Mouse (Mus musculus): Measurements from ENCODE around the gene Bcl9.

The Bcl9 gene

DNA sequence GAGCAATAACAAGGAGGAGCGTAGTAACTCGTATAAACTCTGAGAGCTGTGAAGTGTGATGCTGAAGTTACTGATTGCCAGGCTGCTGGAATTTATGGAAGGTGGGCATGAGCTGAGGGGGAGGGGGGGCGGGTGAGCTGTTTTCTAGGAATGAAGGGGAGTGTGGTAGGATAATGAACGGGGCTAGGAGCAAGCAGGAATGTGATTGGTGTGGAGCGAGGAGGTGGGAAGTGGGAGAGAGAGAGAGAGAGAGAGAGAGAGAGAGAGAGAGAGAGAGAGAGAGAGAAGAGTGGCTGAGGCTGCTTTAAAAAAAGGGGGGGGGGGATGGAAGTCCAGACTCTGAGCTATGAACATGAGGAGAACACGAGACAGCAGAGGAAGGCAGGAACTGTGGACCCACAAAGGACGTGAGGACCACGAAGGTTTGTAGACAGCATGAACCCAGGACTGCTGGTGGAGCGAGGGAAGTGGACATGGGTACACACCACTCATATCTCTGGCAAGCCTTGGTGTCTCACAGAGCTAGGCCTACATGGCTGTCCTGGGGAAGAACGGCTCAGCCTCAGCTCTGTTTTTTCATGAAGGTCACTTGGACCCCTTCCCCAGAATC, 1.2 kb upstream of the Bcl9 start:
- in situ Hi-C loops (cut with MboI; ENCODE audit: unreplicated experiment in 2 of 2): no loop called here

DNA sequence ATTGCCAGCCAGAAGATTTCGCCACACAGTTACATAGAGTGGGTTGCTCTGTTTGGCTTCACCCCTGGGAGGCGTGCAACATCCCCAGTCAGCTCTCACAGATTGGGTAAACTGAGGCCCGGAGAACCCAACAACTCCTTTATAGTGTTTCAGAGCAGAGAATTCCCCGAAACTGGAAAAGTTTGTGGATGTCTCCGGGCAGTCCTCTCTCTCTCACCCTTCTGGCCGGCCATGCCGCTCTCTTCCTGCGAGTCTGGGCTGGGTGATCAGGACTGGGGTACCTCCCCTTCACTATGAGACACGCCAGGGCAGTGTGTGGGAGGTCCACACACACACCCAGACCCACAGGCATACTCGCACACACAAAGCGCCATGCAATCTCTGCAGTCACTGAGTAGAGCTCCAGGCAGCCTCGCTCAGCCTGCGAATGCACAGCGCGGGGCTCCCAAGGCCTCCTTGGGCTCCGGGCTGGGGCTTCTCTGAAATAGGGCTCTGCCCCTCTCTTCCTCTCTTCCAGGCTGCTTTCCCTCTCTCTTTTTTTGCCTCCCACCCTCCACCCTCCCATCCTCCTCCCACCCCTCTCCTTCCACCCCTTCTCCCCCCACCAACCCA, 670 bp downstream of the Bcl9 start:
- in situ Hi-C loops (cut with MboI; ENCODE audit: unreplicated experiment in 2 of 2): no loop called here

DNA sequence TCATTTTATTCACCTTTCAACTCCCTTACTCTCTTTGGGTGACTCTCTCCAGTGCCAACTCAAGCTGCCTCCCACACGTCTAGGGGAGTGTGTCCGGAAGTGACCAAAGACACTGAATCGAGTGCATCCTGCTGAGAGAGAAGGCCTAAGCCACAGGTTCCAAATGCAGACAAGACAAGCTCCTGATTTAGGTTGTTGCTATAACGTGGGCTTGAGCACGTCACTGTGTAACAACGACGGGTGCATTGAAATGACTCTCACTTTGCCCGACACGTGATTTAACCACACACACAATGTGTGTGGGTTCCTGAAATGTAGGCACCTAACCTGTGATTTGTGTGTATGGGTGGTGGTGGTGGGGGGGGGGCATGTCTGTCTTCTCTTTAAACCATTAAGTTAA, 3.4 kb downstream of the Bcl9 start:
- in situ Hi-C loops (cut with MboI; ENCODE audit: unreplicated experiment in 2 of 2): no loop called here

DNA sequence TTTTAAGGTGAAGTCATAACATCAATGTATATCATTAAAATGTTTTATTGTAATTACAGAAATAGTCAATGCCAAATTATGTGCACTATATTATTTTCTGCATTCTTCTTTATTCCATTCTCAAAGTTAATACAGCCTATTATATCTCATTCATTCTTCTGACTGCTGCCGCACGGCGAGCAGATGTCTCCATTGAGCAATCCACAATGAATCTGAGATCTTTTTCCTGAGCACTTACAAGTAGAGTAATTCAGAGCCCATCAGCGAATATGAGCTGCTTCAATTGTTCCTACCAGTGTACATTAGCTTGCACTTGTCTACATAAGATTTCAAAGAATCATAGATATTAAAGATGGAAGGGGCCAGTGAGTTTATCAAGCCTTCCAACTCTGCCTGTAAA, 12.8 kb downstream of the Bcl9 start:
- in situ Hi-C loops (cut with MboI; ENCODE audit: unreplicated experiment in 2 of 2): no loop called here

DNA sequence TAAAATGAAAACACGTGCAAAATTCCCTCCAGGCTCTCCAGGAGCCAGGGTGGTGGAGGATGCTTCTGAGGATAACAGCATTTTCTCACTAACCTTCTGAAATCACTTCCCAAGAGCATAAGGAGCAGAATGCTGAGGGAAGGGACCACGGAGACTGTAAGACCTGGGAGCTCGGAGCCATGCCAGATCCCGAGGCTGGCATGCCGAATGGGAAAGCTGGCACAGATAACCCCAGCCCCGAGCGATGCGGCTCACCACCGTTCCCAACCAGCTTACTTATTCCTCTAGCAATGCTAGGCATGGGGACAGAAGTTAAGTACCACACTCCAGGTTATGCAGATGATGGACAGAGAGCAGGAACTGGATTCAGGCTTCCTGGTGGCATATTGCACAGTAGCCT, 13.7 kb downstream of the Bcl9 start:
- in situ Hi-C loops (cut with MboI; ENCODE audit: unreplicated experiment in 2 of 2): no loop called here

DNA sequence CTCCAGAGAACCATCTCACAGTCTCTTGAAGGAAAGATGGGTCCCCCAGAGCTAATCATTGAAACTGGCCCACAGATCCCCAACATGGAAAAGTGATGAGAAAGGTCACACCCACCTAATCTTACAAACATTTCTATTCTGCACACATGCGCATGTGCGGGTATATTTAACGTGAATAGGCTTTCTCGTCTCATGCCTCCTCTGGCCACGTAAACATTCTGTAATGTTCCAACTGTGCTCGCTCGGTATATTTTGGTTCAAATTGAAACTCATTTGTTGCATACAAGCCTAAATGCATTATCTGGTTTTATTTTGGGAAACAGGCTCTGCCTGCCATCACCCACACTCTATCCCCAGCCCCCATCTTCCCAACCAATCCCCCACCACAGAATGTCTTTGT, 16.3 kb downstream of the Bcl9 start:
- in situ Hi-C loops (cut with MboI; ENCODE audit: unreplicated experiment in 2 of 2): no loop called here

DNA sequence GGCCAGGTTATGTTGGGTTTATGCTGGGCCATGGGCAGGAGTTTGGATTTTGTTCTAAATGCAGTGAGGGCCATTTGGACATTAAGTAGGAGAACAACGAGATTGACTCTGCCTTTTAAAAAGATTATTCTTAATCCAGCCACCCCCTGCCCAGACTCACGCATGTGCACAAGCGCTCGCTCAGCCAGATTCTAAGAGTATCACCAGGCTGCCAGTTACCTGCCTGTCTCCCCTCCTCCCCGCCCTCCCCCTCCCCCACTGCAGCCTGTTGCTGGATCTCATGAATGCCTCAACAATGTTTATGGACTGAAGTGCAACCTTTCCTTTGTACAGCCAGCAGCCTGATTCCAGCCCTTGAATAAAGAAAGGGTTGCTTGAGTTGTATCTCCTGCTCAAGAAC, 22.0 kb downstream of the Bcl9 start:
- in situ Hi-C loops (cut with MboI; ENCODE audit: unreplicated experiment in 2 of 2): no loop called here

DNA sequence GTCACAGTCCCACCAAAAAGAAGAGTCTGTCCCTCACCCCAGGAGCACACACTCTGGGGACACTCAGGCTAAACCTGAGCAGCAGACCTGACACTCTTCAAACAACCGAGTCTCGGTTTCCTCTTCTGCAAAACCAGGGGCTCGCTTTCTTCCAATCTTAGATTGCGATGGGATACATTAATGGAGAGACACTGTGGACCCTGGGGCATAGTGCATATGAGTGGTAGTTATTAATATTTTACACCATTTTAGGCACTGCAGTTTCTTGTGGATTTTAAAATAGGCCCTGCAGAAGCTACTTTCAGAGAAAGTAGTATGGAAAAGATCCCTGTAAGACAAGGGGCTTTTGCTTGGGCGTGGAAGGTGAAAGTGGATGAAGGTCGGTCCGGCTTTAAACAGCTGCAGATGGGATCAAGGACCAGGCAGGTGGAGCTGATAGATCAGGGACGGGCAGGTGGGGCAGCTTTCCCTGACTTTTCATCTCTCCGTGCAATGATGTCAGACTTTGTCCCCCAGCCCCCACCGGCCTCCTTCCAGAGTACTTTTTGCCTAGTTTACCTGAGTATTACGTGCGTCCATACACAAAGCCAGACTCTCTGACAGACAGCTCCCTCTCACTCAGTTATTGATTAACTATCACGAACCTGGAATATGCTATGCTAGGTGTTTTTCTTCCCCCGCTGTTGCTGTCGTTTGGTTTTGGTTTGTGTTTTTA, 23.0 kb downstream of the Bcl9 start:
- in situ Hi-C loops (cut with MboI; ENCODE audit: unreplicated experiment in 2 of 2): no loop called here

DNA sequence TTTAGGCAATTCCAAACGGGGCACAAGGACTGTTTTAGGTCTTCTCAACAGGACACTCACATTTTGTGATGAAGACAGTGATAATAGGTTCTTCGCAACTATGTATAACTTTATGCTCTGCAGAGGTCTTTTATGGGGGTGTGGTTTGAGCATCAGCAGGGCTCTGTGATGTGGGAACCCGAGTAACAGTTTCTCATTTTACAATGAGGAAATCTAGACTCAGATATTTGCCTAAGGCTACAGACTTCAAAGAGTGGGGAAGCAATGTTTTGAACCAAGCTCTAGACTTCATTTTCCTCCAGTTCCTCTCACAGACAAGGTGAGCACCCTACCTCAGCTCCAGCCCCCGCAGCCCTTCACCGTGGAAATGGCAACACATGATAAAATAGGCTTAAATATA, 23.8 kb downstream of the Bcl9 start:
- in situ Hi-C loops (cut with MboI; ENCODE audit: unreplicated experiment in 2 of 2): no loop called here

DNA sequence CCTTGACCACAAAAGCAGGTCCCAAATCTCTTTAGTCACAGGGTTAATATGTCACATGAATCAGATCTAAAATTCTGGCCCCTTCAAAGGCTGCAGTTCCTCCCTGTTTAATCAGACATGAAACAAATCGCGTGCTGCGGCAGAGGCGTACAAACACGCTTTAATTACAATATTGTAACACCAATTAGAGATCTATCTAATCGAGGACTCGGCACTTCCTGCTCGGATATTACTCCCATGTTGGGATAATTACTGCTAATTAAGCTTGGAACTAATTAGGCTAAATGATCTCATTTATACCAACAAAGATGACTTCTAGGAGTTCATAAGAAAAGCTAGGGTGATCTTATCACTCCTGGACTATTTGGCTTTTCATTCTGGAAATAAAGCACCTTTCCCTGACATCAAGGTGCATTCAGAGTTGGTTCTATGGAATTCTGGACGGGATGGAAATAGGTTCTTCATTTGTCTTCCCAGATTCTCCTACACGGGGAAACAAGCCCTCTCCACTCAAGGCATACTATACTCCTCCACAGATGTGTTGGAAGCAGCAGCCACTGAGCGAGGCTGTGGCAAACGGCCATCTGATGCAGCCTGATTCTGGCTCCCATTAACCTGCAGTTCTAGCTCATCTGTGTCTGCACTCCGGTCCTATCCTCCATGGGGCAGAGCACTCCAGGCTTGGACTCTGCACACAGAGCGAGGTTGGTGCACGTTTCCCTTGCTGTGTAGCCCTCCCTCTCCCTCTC, 31.9 kb downstream of the Bcl9 start:
- in situ Hi-C loops (cut with MboI; ENCODE audit: unreplicated experiment in 2 of 2): no loop called here

DNA sequence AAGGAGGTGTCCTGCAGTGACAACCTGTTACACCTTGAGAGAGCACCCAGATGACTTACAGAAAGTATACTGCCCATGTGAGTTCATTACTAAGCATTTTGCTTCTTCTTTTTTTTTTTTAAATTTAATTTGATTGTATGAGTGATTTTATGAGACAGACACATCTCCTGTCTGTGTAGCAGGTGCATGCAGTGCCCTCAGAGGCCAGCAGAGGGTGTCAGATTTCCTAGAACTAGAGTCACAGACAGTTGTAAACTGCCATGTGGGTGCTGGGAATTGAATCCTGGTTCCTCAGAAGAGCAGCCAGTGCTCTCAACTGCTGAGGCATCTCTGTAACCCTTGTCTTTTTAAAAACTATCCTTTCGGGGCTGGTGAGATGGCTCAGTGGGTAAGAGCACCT, 35.5 kb downstream of the Bcl9 start:
- in situ Hi-C loops (cut with MboI; ENCODE audit: unreplicated experiment in 2 of 2): no loop called here

DNA sequence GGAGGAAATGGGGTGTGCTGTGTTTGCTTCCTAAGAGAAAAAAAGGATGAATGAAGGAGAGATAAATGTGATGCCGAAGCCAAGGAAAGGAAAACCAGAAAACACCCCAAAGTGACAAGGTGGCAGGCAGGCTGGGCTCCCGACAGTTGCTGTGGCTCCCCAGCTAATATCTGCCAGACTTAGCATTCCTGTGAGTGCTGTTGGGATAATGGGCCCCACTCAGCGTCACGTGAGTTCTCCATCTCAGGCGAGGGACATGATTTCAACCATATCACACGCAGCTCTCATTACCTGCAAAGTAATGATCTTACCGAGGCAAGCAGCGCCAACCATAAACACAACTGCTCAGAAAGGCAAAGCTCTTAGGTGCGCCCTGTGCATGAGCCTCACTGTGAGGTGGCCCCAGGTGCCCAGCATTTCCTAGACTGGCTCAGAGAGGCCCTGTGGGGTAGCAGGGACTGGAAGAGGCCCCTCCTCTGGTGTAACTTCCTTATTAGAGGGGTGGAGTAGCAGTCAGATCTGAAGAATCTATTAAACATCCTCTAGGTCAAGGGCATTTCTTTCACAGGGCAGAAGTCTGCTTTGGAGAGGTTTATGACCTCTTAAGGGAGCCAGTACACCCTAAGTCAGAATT, 41.9 kb downstream of the Bcl9 start:
- in situ Hi-C loops (cut with MboI; ENCODE audit: unreplicated experiment in 2 of 2): no loop called here

DNA sequence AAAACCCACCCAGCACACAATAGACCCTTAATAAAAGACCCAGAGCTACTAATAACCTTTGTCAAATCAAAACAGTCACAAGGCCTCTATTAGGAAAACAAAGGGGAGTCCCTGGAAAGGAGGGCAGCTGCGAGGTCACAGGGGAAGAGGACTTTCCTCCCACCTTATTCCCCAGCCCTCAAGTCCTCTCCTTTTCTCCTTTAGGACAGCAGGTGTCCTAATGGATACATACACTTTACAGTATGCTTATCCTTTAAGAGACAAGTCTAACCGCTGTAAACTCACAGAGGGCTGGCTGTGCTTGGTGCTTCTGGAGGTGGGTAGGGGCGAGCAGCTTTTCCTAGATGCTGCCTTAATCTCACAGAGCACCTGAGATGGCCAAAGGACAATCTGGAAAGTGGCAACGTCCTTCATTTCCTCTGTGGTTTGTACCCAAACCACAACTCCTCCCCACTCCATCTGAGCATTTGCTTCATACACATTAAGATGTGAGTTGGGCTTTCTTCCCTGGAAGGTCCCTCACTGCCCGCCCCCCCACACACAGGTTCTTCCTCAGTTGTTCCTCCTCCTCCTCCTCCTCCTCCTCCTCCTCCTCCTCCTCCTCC, 42.8 kb downstream of the Bcl9 start:
- in situ Hi-C loops (cut with MboI; ENCODE audit: unreplicated experiment in 2 of 2): no loop called here

DNA sequence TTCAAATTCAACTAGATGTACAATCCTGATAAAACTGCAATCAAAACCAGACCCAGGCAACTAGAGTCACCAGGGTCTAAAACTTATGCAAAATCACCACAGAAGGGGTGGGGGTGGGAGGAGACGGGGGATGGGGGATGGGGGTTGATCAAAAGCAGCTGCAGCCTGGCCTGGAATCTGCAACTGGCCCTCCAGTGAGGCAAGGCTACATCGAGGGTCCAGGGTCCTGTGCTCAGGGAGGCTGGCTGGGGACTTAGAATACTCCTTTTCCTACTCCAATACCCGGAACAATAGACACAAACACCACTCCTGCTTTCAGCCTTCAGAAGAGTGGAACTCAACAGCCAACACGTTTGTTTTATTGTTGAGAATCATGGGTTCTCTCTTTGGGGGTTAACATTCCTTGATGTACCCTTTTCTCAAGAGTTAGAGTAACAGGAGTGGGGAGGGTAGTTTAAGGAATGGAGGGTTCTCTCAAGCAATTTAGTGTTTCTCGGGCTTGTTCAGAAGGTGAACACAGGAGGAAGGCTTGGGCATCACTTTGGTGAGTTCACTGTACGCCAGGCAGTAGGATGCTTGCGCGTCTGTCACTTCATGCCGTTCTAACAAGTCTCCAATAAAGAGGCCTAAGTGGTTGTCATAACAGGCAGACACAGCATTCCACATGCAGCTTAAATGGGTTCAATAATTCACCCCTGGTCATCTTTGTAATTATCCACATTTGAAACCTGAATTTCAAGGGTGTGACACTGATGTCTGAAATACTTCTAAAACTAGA, 43.7 kb downstream of the Bcl9 start:
- in situ Hi-C loops (cut with MboI; ENCODE audit: unreplicated experiment in 2 of 2): no loop called here

DNA sequence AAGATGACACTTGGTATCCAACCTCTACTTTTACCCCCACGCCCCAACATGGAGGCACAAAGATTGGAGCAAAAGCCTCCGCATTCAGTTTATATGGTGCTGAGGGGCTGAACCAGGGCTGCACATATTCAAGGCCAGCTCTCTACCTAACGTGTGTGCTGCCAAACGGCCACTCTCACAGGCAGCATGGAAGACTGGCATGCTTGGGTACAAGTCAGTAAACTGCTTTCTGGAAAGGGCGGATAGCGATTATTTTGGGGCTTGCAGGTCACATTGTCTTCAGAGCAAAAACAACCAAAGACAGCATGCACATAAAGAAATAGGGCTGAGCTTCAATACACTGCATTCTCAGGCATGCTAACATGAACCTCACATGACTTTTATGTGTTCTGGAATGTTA, 44.8 kb downstream of the Bcl9 start:
- in situ Hi-C loops (cut with MboI; ENCODE audit: unreplicated experiment in 2 of 2): no loop called here

DNA sequence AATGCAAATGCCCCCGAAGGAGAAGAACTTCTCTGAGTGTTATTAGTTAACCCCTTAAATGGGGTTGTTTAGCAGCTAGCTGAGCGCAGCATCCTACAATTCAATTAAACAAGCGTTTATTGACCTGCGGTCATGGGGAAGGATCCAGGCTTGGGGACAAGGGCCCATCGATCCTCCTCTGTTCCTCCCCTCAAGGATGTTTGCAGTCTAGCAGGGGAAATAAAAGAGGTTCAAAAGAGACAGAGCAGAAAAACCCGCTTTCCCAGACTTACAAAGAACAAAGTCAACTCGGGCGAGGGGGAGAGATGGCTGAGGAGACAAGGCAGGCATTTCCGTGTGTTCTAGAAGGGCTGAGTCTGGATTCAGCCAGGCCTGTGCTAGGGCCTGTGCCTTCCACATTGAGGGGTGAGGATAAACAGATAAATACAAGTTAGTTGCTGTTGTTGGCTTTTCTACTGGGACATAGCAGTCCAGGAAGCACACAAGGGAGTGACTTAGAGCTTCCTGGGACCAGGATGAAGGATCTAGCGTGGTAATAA, 55.0 kb downstream of the Bcl9 start:
- in situ Hi-C loops (cut with MboI; ENCODE audit: unreplicated experiment in 2 of 2): no loop called here

DNA sequence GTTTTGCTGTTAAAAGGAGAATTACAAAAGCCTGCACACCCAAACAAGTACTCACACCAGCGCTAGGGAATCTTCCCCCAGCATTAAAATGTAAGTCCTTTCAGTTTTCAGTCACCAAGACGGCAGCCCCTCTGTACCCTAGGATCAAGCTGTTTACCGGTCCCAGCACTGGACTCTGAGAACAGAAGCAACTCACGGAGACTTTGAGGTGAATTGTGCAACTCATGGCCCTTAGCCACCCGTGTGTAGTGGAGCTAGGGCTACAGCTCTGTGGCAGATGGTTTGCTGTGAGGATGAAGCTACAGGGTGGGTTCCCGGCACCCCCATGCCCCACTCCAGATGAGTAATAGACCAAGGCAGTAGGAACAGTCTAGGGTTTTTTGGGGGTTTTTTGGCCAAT, 55.9 kb downstream of the Bcl9 start:
- in situ Hi-C loops (cut with MboI; ENCODE audit: unreplicated experiment in 2 of 2): no loop called here

DNA sequence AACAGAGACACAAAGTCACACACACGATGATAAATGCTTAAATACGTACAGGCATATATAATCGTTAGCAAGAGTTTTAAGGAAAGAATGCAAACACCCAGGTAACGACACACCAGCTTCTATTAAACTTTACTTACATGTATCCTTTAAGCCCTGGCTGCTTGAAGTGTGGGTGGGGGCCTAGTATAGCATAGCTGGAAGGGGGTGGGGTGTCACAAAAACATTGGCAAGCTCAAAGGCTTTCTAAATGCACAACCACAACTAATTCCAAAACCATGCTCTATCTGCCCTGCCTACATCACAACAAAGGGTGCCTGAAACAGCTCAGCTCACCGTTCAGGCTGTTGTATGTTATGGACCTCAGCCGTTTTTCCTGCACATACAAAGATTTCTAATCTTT, 57.9 kb downstream of the Bcl9 start:
- in situ Hi-C loops (cut with MboI; ENCODE audit: unreplicated experiment in 2 of 2): no loop called here

DNA sequence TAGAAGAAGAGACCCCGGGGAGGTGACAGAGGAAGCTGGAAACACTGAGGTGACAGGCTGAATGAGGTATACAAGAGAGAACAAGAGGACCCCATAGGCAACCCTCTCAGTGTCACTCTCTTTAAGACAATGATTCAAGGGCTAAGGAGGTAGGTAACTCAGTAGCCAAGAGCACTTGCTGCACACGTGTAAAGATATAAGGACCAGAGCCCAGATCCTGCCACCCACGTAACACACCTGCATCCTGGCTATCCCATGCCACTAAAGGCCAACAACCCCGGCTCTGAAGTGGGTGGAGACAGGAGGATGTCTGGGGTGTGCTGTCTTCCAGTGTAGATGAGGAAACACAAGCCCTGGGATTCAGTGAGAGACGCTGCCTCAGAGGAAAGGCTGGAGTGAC, 58.4 kb downstream of the Bcl9 start:
- in situ Hi-C loops (cut with MboI; ENCODE audit: unreplicated experiment in 2 of 2): no loop called here

DNA sequence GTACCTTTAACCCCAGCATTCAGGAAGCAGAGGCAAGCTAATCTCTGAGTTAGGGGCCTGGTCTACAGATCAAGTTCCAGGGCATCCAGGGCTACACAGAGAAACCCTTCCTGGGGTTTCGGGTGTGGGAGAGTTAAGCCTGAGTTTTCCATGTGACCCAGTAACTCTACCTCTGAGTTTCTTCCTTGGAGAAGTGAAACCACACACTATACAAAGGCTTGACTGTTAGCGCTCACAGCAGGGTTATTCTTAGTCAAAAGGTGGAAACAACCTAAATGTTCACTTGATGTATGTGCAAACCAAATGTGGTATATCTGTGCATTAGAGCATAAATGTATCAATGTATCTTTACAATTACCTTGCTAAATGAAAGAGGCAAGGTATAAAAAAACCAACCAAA, 59.2 kb downstream of the Bcl9 start:
- in situ Hi-C loops (cut with MboI; ENCODE audit: unreplicated experiment in 2 of 2): no loop called here

All from v-Abl transformed pro-B cells (cell line).